Mouse (Mus musculus): ENCODE measurements around the gene Rnf128.
"Not testable (repeated sequence)": the region's sequence is repeated elsewhere in the genome, so short reads cannot be mapped to it uniquely, and the experiment has no call there.

Gene Rnf128

GRCm38 (mm10) chrX:139562925-139563461, at the start of gene Rnf128:
Gene Rnf128 (plus strand): TSS chrX:139563316.
- no peak for DNase-seq (ENCODE audit: low spot score in 2 of 2)

GRCm38 (mm10) chrX:139516156-139516555, 47.0 kb upstream of the Rnf128 start:
- no peak for DNase-seq (ENCODE audit: low spot score in 2 of 2)

GRCm38 (mm10) chrX:139519251-139519650, 43.9 kb upstream of the Rnf128 start:
- no peak for DNase-seq (ENCODE audit: low spot score in 2 of 2)

- DNase-seq (ENCODE audit: low spot score in 2 of 2), result no peak
These were observed 38.6 kb upstream of the Rnf128 start for GRCm38 (mm10) chrX:139524303-139525091.

- no peak for DNase-seq (ENCODE audit: low spot score in 2 of 2)
These were observed 37.4 kb upstream of the Rnf128 start for GRCm38 (mm10) chrX:139525724-139526123.

GRCm38 (mm10) chrX:139526984-139527383, 36.1 kb upstream of the Rnf128 start:
- DNase-seq (ENCODE audit: low spot score in 2 of 2), result no peak

- no peak for DNase-seq (ENCODE audit: low spot score in 2 of 2)
These were observed 33.4 kb upstream of the Rnf128 start for GRCm38 (mm10) chrX:139529678-139530077.

- DNase-seq (ENCODE audit: low spot score in 2 of 2), result no peak
These were observed 30.8 kb upstream of the Rnf128 start for GRCm38 (mm10) chrX:139532293-139532692.

GRCm38 (mm10) chrX:139537641-139538397, 25.3 kb upstream of the Rnf128 start:
- no peak for DNase-seq (ENCODE audit: low spot score in 2 of 2)

GRCm38 (mm10) chrX:139543726-139544125, 19.4 kb upstream of the Rnf128 start:
- no peak for DNase-seq (ENCODE audit: low spot score in 2 of 2)

- DNase-seq (ENCODE audit: low spot score in 2 of 2), result no peak
These were observed 12.7 kb upstream of the Rnf128 start for GRCm38 (mm10) chrX:139550456-139550855.

GRCm38 (mm10) chrX:139552090-139552489, 11.0 kb upstream of the Rnf128 start:
- no peak for DNase-seq (ENCODE audit: low spot score in 2 of 2)

GRCm38 (mm10) chrX:139562255-139562924, 726 bp upstream of the Rnf128 start:
- DNase-seq (ENCODE audit: low spot score in 2 of 2), result no peak

- no peak for DNase-seq (ENCODE audit: low spot score in 2 of 2)
These were observed 6.9 kb downstream of the Rnf128 start for GRCm38 (mm10) chrX:139570054-139570453.

- no peak for DNase-seq (ENCODE audit: low spot score in 2 of 2)
These were observed 15.6 kb downstream of the Rnf128 start for GRCm38 (mm10) chrX:139578649-139579278.

- DNase-seq (ENCODE audit: low spot score in 2 of 2), result no peak
These were observed 20.5 kb downstream of the Rnf128 start for GRCm38 (mm10) chrX:139583616-139584015.

- DNase-seq (ENCODE audit: low spot score in 2 of 2), result not testable (repeated sequence)
These were observed 23.6 kb downstream of the Rnf128 start for GRCm38 (mm10) chrX:139586676-139587075.

- no peak for DNase-seq (ENCODE audit: low spot score in 2 of 2)
These were observed 33.3 kb downstream of the Rnf128 start for GRCm38 (mm10) chrX:139596404-139596803.

- DNase-seq (ENCODE audit: low spot score in 2 of 2), result peak; percentile 38 to 74
These were observed 47.1 kb downstream of the Rnf128 start for GRCm38 (mm10) chrX:139610033-139610764.

GRCm38 (mm10) chrX:139610765-139611300, 47.7 kb downstream of the Rnf128 start:
- DNase-seq (ENCODE audit: low spot score in 2 of 2), result no peak

- no peak for DNase-seq (ENCODE audit: low spot score in 2 of 2)
These were observed 51.6 kb downstream of the Rnf128 start for GRCm38 (mm10) chrX:139614761-139615160.
